Mouse (Mus musculus) liver, embryonic 12.5 days (tissue): ENCODE data around the gene Foxn1. TPM values are rescaled to one million over a fixed set of nuclear protein-coding genes. Genes with fewer than 3 reads are reported as not detected.

Source experiments
- ATAC-seq: fragments of 200-750 bp; cut with Nextera tagmentation; 2 replicates; pipeline ENCODE4 v1.8.0; 2017; ENCODE audit warnings: moderate number of reproducible peaks, mild to moderate bottlenecking, moderate library complexity
- H3K27ac ChIP-seq: fragments of 300-500 bp; sonication (generic); 2 replicates; pipeline ENCODE4 v1.5.1; 2016; ENCODE audit warnings: mild to moderate bottlenecking
- H3K27me3 ChIP-seq: fragments of 300-500 bp; sonication (generic); replicated peaks from 2 replicates; pipeline ENCODE4 v1.6.1; 2016; ENCODE audit warnings: mild to moderate bottlenecking, moderate library complexity
- H3K36me3 ChIP-seq: fragments of 300-500 bp; sonication (generic); 2 replicates; pipeline ENCODE4 v1.6.1; 2016; ENCODE audit warnings: mild to moderate bottlenecking, moderate library complexity
- H3K4me1 ChIP-seq: fragments of 300-500 bp; sonication (generic); 2 replicates; pipeline ENCODE4 v1.6.1; 2016
- H3K4me2 ChIP-seq: fragments of 300-500 bp; sonication (generic); 2 replicates; pipeline ENCODE4 v1.6.1; 2016; ENCODE audit warnings: mild to moderate bottlenecking, moderate library complexity
- H3K4me3 ChIP-seq: fragments of 300-500 bp; sonication (generic); 2 replicates; pipeline ENCODE4 v1.5.1; 2016; ENCODE audit warnings: mild to moderate bottlenecking, moderate library complexity
- H3K9ac ChIP-seq: fragments of 300-500 bp; sonication (generic); 2 replicates; pipeline ENCODE4 v1.6.1; 2016; ENCODE audit warnings: mild to moderate bottlenecking, moderate library complexity
- H3K9me3 ChIP-seq: fragments of 300-500 bp; sonication (generic); replicated peaks from 2 replicates; pipeline ENCODE4 v1.6.1; 2016; ENCODE audit warnings: mild to moderate bottlenecking, moderate library complexity
- WGBS: fragments of 180-500 bp; shearing (Covaris S2); methylation state at CpG from one replicate; pipeline ENCODE4 v1.1.7; 2016; ENCODE audit not compliant: insufficient replicate concordance; 5-methylcytosine and 5-hydroxymethylcytosine counted together
- polyA plus RNA-seq: library from polyadenylated mRNA; unstranded; fragments of >200 nt; fragmentation: Nextera tagmentation; extraction: Ambion mirVana; gene quantifications from 2 replicates; pipeline ENCODE4 v1.2.1, GENCODE M21; 2016

Foxn1 gene
- polyA plus RNA-seq, 1 experiment from 2014 or later = not detected

DNA sequence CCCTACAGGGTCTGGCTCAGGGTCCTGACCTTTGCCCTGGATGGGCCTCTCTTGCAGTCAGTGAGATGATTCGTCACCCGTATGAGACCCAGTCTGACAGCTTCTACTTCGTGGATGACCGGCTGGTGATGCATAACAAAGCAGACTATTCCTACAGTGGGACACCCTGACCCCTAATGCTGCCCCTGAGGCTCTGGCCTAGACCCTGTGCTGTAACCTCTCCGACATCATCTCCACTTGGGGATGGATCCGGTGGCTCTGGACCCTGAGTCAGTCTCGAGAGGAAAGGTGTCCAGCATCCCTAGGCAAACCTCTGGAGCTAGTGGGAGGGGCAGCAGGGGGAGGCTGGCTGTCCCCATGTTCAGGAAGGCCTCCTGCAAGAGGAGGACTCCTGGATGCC lies 37.9 kb downstream of the Foxn1 start:
- H3K27me3 ChIP-seq = no peaks in the 10 kb centered on the region
- H3K4me2 ChIP-seq = no peak overlapping the region
- no peaks in the 10 kb centered on the region for H3K9me3 ChIP-seq
- H3K9ac ChIP-seq = no peak overlapping the region
- no peak for ATAC-seq
- H3K4me1 ChIP-seq = peaks cover 60% of the 10 kb centered on the region
- H3K4me3 ChIP-seq = no peak overlapping the region
- WGBS = 62% methylated on average over 7 of the region's 7 CpGs
- H3K36me3 ChIP-seq = peaks cover 18% of the 10 kb centered on the region
- H3K27ac ChIP-seq = no peak overlapping the region

DNA sequence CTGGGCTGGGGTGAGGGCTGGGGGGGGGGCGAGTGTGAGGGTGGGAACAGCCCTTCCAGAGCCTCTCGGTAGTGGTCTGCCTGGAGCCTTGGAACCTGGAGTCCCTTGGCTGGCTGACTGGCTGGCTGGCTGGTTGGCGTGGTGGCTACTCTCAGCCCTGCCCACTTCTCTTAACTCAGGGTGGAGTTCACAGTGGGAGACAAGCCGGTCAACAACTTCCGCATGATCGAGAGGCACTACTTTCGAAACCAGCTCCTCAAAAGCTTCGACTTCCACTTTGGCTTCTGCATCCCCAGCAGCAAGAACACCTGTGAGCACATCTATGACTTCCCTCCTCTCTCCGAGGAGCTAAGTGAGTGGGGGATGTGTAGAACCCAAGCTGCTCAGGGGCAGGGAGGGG lies 38.5 kb downstream of the Foxn1 start:
- 56% methylated on average over 9 of the region's 9 CpGs for WGBS

DNA sequence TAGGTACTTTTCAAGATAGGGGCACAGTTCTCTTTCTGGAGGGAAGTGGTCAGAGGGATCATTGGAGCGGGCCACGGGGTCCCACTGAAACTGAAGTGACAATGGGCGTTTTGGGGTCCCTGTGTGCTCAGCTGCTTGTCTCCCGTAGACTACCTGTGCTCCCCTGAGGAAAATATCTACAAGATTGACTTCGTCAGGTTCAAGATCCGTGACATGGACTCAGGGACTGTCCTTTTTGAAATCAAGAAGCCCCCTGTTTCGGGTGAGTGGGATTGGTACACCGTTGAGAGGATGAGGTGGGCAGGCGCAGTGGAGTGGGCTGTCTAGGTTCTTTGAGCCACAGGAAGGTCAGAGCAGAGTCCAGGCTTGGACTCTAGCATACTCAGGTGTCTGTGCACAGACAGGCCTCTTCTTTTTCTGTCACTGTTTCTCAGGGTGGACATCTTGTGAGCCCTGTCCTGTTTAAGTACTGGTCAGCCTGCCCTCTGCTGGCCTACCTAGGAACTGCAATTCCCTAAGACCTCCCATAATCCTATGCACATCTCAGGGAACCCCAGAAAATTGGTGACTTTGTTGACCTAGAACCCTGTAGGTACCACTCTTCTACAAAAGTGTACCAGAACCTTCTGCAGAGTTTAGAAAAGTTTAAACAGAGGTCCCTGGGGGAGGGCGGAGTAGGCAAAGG lies 39.1 kb downstream of the Foxn1 start:
- Histone ChIP-seq H3K4me1 (peaks cover 69% of the 10 kb centered on the region), H3K9me3 (no peaks in the 10 kb centered on the region), H3K36me3 (peaks cover 18% of the 10 kb centered on the region), H3K4me3 (no peak overlapping the region), H3K4me2 (0 out of 2 replicates have a peak overlapping the region, but pooled peaks have one; percentile 98), H3K27ac (0 out of 2 replicates have a peak overlapping the region, but pooled peaks have one; percentile 95), H3K9ac (no peak overlapping the region), H3K27me3 (no peaks in the 10 kb centered on the region)
- WGBS = 84% methylated on average over 10 of the region's 10 CpGs
- no peak for ATAC-seq

More for the DNA sequence above, 38.5 kb downstream of the Foxn1 start:
- no peak for ATAC-seq
- Histone ChIP-seq H3K9me3 (no peaks in the 10 kb centered on the region), H3K4me3 (no peak overlapping the region), H3K27ac (no peak overlapping the region), H3K4me1 (peaks cover 65% of the 10 kb centered on the region), H3K36me3 (peaks cover 18% of the 10 kb centered on the region), H3K4me2 (no peak overlapping the region), H3K9ac (no peak overlapping the region), H3K27me3 (no peaks in the 10 kb centered on the region)

DNA sequence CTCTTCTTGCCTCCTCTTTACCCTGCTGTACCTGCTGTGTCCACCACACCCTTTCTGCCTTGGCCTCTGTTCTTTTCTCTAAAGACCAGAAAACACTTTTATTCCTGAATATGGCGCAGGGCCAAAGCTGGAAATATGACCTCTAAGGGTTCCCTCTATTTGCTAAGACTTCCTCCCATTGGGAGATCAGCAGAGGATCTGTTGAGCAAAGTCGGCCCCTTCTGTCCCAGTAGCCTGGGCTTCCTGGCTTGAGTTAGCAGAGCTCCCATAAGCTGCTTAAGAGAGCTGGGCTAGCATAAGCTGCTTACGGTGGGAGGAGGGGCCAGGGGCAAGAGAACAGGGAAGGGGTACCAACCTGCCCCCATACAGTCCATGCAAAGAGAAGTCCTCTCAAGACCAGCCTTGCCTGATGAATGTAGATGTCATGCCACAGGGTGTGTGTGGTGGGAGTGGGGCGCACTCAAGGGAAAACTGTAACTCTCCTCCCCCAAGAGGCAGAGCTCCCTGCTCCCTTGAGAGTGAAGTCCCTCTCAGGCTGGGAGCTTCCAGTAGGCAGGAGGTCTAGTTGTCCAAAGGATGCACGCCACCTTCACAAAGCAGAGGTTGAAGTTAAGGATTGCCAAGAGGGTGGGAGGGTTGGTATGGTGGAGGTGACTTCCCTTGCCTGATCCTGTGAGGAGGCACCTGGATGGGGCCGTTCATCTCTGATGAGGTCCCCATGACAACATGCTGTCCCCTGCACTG lies 39.9 kb downstream of the Foxn1 start:
- Histone ChIP-seq H3K27me3 (no peaks in the 10 kb centered on the region), H3K4me1 (peaks cover 69% of the 10 kb centered on the region), H3K4me3 (peak overlapping the region; percentile 14; the same call in 1 of the 2 replicates), H3K27ac (peak overlapping the region; percentile 95), H3K36me3 (peaks cover 21% of the 10 kb centered on the region), H3K4me2 (peak overlapping the region; percentile 98), H3K9ac (peak overlapping the region; percentile 41; the same call in 1 of the 2 replicates), H3K9me3 (no peaks in the 10 kb centered on the region)
- 69% methylated on average over 6 of the region's 6 CpGs for WGBS
- no peak for ATAC-seq

DNA sequence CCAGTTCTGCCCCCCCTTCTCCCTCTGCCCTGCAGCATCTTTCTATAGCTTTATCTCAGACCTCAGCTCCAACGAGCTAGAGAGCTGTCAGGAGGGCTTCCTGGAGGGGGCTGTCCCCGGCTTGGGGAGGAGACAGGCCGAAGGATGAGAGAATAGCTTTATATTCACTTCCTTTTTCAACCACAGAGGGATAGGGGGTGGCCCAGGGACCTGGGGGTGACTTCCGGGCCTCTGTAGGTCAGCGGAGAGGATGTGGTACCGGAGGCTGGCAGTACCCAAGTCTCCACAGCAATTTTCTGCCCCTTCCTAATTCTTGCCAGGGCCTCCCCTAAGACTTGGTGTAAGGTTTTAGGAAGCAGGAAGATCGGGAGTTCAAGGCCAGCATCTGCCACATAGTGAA lies 40.6 kb downstream of the Foxn1 start:
- Histone ChIP-seq H3K27me3 (no peaks in the 10 kb centered on the region), H3K27ac (peak overlapping the region; percentile 95), H3K9ac (peak overlapping the region; percentile 86), H3K4me2 (peak overlapping the region; percentile 98), H3K9me3 (no peaks in the 10 kb centered on the region), H3K4me1 (peaks cover 69% of the 10 kb centered on the region), H3K36me3 (peaks cover 28% of the 10 kb centered on the region), H3K4me3 (peak overlapping the region; percentile 69; the same call in 1 of the 2 replicates)
- 17% methylated on average over 7 of the region's 7 CpGs for WGBS
- no peak for ATAC-seq

DNA sequence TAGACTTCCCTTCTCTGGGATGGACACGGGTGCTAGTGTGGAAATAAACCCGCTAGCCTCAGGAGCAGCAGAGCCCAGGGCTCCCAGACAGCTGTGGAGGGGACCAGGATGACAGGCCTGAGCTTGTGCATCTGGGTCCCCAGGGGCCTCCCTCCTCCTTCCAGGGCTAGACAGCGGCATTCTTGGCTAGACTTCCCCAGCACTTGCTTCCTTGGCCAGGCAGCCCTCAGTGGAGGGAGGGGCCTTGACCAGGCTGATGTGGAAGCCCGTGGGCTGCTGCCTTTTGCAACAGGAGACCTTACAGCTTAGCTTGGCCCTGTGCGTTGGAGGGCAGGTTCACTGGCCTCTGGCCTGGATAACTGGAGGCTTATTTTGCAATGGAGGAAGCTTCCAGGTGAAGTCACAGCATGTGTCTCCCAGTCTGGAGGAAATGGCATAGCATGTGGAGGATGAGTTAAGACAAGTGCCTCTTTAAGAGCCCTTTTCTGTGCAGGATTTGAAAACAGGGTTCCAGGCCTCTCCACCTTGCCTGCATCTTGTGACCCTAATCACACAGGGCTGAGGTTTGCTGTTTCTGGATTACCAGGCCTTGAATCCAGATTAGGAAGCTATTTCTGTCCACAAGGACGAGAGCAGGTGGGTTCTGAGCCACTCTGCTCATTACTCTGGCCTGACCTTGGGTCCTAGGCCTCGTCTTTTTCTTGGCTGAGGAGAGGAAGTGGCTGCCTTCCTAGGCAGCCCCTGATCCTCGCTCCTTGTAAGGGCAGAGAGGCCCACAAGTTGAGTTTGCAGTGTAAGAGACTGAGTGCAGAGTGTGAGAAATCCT lies 41.3 kb downstream of the Foxn1 start:
- WGBS = 19% methylated on average over 8 of the region's 8 CpGs
- H3K27me3 ChIP-seq = no peaks in the 10 kb centered on the region
- H3K36me3 ChIP-seq = peaks cover 34% of the 10 kb centered on the region
- no peaks in the 10 kb centered on the region for H3K9me3 ChIP-seq
- peak overlapping the region; percentile 86 for H3K9ac ChIP-seq
- H3K27ac ChIP-seq = peak overlapping the region; percentile 95
- peak; percentile 40; the same call in 1 of the 2 replicates for ATAC-seq
- peak overlapping the region; percentile 98 for H3K4me2 ChIP-seq
- H3K4me3 ChIP-seq = peak overlapping the region; percentile 69
- peaks cover 64% of the 10 kb centered on the region for H3K4me1 ChIP-seq

DNA sequence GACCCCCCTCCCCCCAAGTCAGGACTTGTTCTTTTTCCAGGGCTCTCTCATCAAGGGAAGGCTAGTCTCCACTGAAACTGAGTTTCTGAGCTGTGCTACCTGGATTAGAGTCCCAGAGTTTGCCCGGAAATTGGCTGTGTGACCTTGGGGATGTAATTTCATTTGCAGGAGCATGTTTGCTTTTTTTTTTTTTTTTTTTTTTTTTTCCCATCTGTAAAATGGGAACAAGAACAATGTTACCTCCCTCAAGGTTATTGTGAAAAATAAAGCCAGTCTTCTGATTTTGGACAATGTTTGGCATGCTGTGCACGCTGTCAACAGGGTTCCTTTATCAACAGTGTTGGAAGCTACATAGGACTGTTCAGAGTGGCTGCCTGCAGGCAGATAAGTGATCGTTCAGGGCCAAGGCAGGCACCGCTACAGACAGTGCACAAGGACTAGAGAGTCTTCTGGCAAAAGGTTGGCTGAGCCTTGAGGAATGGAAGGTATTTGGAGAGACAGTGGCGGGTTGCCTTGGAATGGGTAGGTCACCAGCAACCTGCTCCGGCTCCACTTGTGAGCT lies 41.9 kb downstream of the Foxn1 start:
- peak; percentile 90 for ATAC-seq
- Histone ChIP-seq H3K36me3 (peaks cover 41% of the 10 kb centered on the region), H3K27me3 (no peaks in the 10 kb centered on the region), H3K4me2 (peak overlapping the region; percentile 98), H3K27ac (peak overlapping the region; percentile 95), H3K4me3 (peak overlapping the region; percentile 69), H3K9me3 (no peaks in the 10 kb centered on the region), H3K4me1 (peaks cover 57% of the 10 kb centered on the region), H3K9ac (peak overlapping the region; percentile 86)
- WGBS = 29% methylated on average over 6 of the region's 6 CpGs

DNA sequence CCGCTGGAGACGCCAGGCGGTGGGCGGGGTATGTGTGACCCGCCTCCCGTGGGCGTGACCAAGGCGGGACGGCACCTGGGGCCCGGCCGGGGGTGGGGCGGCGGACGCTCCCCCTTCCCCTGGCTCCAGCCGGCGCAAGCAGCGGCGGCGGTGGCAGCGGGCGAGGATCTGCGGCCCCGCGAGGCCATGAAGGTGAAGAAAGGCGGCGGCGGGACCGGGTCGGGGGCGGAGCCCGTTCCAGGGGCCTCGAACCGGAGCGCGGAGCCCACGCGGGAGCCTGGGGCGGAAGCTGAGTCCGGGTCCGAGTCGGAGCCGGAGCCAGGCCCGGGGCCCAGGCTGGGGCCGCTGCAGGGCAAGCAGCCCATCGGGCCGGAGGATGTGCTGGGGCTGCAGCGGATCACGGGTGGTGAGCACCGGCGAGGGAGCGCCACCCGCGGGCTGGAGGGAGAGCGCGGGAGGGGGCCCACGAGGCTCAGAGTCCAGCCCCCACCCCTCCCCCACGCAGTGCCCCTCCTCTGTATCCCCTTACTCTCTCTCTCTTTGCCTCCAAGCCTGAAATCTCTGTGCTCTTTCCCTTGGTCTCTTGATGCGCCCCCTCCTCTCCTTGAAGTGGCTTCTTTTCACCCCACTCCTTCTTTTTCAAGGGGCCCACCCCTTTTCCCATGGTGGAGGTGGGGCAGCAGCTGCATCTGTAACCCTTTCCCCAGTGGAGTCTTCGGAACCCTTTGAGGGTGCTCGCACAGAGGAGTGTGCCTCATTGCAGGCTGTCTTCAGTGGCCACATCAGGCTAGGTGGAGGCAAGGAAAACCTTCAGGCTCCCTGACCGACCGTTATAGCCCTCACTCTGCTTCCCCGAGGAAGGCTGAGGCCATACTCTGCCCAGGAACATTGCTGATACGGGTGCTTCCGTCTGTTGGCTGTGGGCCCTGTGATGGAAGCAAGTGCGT lies 42.7 kb downstream of the Foxn1 start, which contains the start of gene Unc119:
Unc119 (plus strand) TSS at position 102 of the 947 bp plus-strand sequence.
- under 1% methylated on average over 65 of the region's 66 CpGs for WGBS
- no peaks in the 10 kb centered on the region for H3K27me3 ChIP-seq
- peak within 1 kb of the TSS; percentile 98 for H3K4me2 ChIP-seq
- peak within 1 kb of the TSS; percentile 69 for H3K4me3 ChIP-seq
- H3K9me3 ChIP-seq = no peaks in the 10 kb centered on the region
- peak; percentile 67 for ATAC-seq
- peaks cover 55% of the 10 kb centered on the region for H3K4me1 ChIP-seq
- H3K27ac ChIP-seq = peak within 1 kb of the TSS; percentile 95
- peaks cover 44% of the 10 kb centered on the region for H3K36me3 ChIP-seq
- peak within 1 kb of the TSS; percentile 86 for H3K9ac ChIP-seq

DNA sequence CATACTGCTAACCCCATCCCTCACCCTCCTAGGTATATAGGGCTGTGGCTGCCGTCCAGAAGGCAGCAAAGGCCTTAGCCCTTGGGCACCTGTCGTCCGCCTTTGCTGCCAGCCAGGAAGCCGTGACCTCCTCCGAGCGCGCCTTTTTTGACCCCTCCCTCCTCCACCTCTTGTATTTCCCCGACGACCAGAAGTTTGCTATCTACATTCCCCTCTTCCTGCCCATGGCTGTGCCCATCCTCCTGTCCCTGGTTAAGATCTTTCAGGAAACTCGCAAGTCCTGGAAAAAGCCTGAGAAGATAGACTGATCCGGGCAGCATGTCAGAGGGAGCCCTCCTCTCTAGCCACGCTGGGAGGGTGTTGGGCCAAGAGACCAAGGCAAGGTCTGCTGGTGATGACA lies 44.7 kb downstream of the Foxn1 start:
- H3K4me3 ChIP-seq = no peak overlapping the region
- H3K4me2 ChIP-seq = no peak overlapping the region
- WGBS = 64% methylated on average over 12 of the region's 12 CpGs
- H3K9ac ChIP-seq = no peak overlapping the region
- peaks cover 49% of the 10 kb centered on the region for H3K36me3 ChIP-seq
- H3K27ac ChIP-seq = no peak overlapping the region
- H3K27me3 ChIP-seq = no peaks in the 10 kb centered on the region
- ATAC-seq = no peak
- H3K9me3 ChIP-seq = no peaks in the 10 kb centered on the region
- H3K4me1 ChIP-seq = peaks cover 41% of the 10 kb centered on the region

DNA sequence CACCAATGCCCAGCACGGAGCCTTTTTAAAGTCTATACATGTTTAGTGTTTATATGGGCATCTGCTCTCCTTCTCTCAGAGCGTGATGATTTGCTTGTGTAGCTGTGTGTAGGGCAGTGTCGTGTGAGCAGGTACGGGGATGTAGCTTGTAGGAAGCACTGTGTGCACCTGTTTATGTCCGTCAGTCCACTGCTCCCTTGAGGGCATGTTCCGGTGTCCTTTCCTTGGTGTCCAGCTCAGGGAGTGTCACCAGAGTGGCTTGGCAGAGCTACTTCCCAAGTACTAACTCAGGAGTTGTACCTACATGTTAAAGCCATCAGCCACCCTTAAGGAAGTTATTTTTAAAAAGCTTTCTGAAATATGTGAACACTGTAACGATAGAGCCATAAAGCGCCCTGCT lies 49.3 kb downstream of the Foxn1 start:
- no peaks in the 10 kb centered on the region; the same call in 1 of the 2 replicates for H3K4me1 ChIP-seq
- no peaks in the 10 kb centered on the region for H3K27me3 ChIP-seq
- no peak overlapping the region for H3K9ac ChIP-seq
- H3K27ac ChIP-seq = no peak overlapping the region
- H3K9me3 ChIP-seq = no peaks in the 10 kb centered on the region
- ATAC-seq = no peak
- 86% methylated on average over 8 of the region's 8 CpGs for WGBS
- peaks cover 92% of the 10 kb centered on the region for H3K36me3 ChIP-seq
- H3K4me3 ChIP-seq = no peak overlapping the region
- H3K4me2 ChIP-seq = no peak overlapping the region
